Mouse (Mus musculus) cerebellum, adult (tissue): ENCODE measurements at regions not wholly inside any gene's neighbourhood (a gene's known extent, or its start where the extent isn't known, plus 50 kb on each side); places are given as distances from the start of the nearest gene placed in this dataset.

Experiments
- ATAC-seq: cut with Nextera tagmentation; 2 replicates; pipeline ENCODE4 v1.9.2; 2017; ENCODE audit warnings: mild to moderate bottlenecking, moderate library complexity, mixed read lengths; ENCODE audit not compliant: insufficient number of reproducible peaks, low FRiP score, low TSS enrichment

GRCm38 (mm10) chr3:82781464-82781863, 94.8 kb downstream of the Rbm46 start:
- ATAC-seq, result no peak

GRCm38 (mm10) chr3:82770512-82771270, 105.6 kb downstream of the Rbm46 start:
- ATAC-seq, result no peak

- ATAC-seq, result no peak
Observed at GRCm38 (mm10) chr3:82767484-82767883, 108.8 kb downstream of the Rbm46 start.

- ATAC-seq, result no peak
Observed at GRCm38 (mm10) chr3:82759946-82760345, 116.3 kb downstream of the Rbm46 start.

- no peak for ATAC-seq
Observed at GRCm38 (mm10) chr3:82758967-82759366, 117.3 kb downstream of the Rbm46 start.

- peak; percentile 43; the same call in 1 of the 2 replicates for ATAC-seq
Observed at GRCm38 (mm10) chr3:82725546-82725945, 150.7 kb downstream of the Rbm46 start.

- no peak for ATAC-seq
Observed at GRCm38 (mm10) chr3:82707628-82708027, 159.7 kb upstream of the Npy2r start.

- ATAC-seq, result no peak
Observed at GRCm38 (mm10) chr3:82692131-82692530, 144.2 kb upstream of the Npy2r start.

- ATAC-seq, result no peak
Observed at GRCm38 (mm10) chr3:82656159-82656874, 108.4 kb upstream of the Npy2r start.

- ATAC-seq, result no peak
Observed at GRCm38 (mm10) chr3:82652346-82652745, 104.5 kb upstream of the Npy2r start.

GRCm38 (mm10) chr3:82640052-82640451, 92.2 kb upstream of the Npy2r start:
- ATAC-seq, result no peak

- ATAC-seq, result 0 out of 2 replicates have a peak, but pooled peaks have one; percentile 20
Observed at GRCm38 (mm10) chr3:82636666-82637065, 88.8 kb upstream of the Npy2r start.

- no peak for ATAC-seq
Observed at GRCm38 (mm10) chr3:82620418-82621003, 72.6 kb upstream of the Npy2r start.

- ATAC-seq, result no peak
Observed at GRCm38 (mm10) chr3:82619371-82619770, 71.5 kb upstream of the Npy2r start.

- ATAC-seq, result no peak
Observed at GRCm38 (mm10) chr3:82601880-82602279, 54.0 kb upstream of the Npy2r start.

- no peak for ATAC-seq
Observed at GRCm38 (mm10) chr3:82598656-82599055, 50.8 kb upstream of the Npy2r start.
